Mouse (Mus musculus): ENCODE measurements around the gene Gm10959. TPM values are rescaled to one million over a fixed set of nuclear protein-coding genes. Genes with fewer than 3 reads are reported as not detected.

Gm10959 gene
- polyA plus RNA-seq (2017; shearing (Covaris generic)) = not detected

DNA sequence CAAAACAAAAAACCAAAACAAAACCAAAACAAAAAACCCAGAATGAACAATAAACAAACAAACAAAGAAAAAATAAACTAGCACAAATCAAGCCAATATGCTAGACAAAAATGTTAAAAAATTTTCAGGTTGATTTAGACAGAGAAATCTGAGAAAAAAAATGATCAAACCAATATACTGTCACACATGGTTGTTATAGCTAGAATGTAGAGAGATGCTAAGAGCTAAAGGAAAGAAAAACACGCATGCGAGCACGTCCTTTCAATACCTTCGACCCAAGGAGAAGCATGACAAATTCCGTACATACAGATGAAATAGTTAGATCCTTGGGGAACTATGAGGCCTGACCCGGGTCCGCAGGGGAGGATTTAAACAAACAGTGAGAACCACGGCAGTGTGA lies at the start of gene Gm10959:
Gene Gm10959 (minus strand): TSS at position 101 of the 400 bp plus-strand sequence.

DNA sequence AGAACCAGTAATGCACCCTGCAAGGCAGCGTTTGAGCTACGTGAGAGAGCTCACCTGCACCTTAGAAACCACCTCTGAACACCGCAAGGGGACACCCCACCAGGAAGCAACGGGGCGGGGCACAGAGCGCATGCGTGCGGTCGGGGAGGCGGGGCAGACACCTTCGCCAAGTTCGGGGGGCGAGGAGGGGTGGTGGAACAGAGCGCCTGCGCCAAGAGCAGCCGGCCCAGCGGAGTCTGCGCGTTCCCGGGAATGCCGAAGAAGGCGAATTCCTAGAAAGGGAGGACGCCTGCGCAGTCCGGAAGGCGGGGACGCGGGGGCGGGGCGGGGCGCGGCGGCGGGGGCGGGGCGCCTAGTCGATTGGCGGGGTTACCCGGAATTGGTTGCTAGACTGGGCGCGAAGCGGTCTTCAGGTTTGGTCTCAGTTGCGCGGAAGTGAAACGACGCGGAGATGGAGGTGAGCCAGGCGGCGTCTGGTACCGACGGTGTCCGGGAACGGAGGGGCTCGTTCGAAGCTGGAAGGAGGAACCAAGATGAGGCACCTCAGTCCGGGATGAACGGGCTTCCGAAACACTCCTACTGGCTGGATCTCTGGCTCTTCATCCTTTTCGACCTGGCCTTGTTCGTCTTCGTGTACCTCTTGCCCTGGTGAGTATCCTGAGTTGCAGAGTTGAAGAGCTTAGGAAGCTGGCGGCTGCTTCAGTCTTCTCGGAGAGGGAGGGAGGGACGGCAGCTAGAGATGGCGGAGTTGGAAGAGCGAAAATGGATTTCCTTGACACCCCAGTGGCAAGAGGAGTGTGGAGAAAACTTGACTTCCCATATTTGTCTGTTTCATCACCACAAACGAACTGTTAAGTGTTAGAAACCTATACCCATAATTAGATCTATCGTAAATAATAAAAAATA lies 5.1 kb upstream of the Gm10959 start, which contains the start of gene 1810037I17Rik:
Gene 1810037I17Rik (plus strand): TSS at position 195 of the 906 bp plus-strand sequence.

DNA sequence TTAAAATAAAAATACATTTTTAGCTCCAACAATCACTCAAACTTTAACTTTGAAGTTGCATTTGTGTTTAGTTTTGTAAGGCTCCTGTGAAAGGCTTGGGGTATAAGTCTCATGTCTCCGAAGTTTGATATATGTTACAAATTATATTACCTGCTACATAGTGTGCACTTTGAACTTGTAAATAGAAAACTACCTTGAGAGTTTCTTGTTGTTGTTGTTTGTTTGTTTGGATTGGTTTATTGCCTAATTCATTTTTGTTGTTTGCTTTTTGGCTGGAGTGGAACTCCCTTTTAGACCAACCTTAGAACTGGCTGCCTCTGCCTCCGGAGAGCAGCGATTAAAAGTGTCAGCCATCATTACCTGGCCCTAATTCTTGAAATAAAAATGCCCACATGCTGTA lies 24.4 kb downstream of the Gm10959 start, which contains the start of gene Fabp2:
Gene Fabp2 (plus strand): TSS at position 301 of the 400 bp plus-strand sequence.

Other genes with a start within 250 kb of the Gm10959 start
- gene Pde5a, start 190.4 kb downstream of the Gm10959 start, polyA plus RNA-seq (2017; shearing (Covaris generic)) = under 1 TPM in 1 of 2 experiments, not detected in 1; 0.66 TPM
- not detected for gene Fabp2, start 24.3 kb downstream of the Gm10959 start, polyA plus RNA-seq (2017; shearing (Covaris generic))
- 100 to 1,000 TPM in 1 of 2 experiments, 10 to 100 TPM in 1; 87.9 to 114 TPM for gene 1810037I17Rik, start 4.8 kb upstream of the Gm10959 start, polyA plus RNA-seq (2017; shearing (Covaris generic))
- gene Usp53, start 65.2 kb upstream of the Gm10959 start, polyA plus RNA-seq (2017; shearing (Covaris generic)) = 10 to 100 TPM; 13.3 to 18.4 TPM
- under 1 TPM in 1 of 2 experiments, not detected in 1; 0.25 TPM for gene Myoz2, start 115.7 kb upstream of the Gm10959 start, polyA plus RNA-seq (2017; shearing (Covaris generic))